Mouse (Mus musculus) G1E-ER4 (cell line): ENCODE results near the gene Cbx4. TPM values are rescaled to one million over a fixed set of nuclear protein-coding genes. Genes with fewer than 3 reads are reported as not detected.

Experiments used
- GATA1 ChIP-seq: IDR thresholded peaks from one replicate; pipeline ENCODE4 v1.8.0; 2012; ENCODE audit warnings: low read length, inconsistent platforms
- polyA plus RNA-seq: library from polyadenylated mRNA; stranded (reverse); fragments of >175 nt; gene quantifications from 2 replicates; pipeline ENCODE4 v1.2.3, GENCODE M21; 2012

Gene Cbx4
- polyA plus RNA-seq, 1 experiment, result not detected

- TF ChIP-seq GATA1, result no peak
Measured at GRCm38 (mm10) chr11:119091598-119091991, 5.6 kb upstream of the Cbx4 start.

DNA sequence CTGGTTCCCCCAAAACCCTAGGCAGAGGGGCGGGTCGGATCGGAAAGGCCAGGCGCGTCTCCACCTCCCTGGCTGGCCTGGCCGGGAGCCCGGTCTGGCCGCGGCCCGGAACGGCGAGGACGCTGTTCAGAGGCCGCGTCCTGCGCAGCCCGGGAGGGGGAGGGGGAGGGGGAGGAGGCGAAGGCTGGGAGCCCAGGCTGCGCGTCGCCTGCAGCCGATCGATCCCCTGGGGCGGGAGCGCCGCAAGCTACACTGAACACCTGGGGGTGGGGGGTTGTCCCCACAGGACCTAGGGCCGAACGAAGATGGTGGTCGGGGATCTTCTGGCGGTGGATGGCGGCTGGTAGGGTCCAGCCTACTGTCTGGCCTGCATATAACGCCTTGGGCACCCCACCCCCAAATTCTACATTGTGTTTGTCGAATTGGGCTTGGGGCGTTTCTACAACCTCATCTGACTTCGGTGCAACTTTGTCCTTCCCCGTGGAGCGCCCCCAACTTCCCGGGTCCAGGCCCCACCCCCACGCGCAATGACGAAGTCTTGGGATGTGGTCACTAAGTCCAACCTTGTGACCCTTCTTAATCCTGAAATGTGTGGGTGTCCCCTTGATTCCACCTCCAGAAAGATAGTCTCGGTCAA is 5.1 kb upstream of the Cbx4 start:
- TF ChIP-seq GATA1, result no peak

DNA sequence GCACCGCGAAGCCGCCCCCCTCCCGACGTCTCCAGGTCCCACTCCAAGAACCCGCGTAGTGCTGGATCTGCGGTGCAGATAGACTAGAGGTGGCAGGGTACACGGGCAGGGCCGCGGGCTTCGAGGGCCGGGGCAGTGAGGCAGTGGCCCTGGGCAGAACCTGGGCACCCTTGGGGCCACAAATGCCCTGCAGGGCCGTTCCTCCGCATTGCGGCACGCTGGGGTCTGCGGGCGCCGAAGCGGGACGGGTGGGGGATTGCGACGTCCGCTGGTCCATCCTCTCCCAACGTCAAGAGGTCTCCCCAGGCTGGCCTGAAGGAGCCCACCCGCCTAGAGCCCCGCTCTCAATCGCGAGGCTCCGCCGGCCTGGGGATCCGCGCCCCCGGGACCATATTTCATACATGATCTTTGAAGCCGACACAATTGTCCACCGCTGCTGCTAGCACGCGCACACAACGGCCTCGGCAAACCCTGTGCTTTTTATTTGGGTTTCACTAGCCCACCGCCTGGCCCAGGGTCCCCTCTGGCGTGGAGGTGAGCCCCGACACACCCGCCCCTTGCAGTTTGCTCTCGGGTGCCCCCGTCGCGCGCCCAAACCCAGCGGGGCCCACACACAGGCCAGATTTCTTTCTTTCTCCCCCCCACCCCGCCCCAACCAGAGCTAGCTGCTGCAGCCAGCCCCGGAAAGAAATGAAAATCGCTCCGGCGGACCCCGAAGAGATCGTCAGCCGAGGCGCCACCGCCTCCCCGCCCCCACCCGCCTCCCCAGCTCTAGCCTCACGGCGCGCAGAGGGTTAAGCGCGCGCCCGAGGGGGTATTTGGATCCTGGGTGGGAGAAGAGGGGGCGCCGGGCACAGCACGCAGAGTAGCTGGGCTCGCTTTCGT is 4.3 kb upstream of the Cbx4 start:
- TF ChIP-seq GATA1, result no peak

GRCm38 (mm10) chr11:119089235-119090075 is 3.4 kb upstream of the Cbx4 start:
- TF ChIP-seq GATA1, result no peak

DNA sequence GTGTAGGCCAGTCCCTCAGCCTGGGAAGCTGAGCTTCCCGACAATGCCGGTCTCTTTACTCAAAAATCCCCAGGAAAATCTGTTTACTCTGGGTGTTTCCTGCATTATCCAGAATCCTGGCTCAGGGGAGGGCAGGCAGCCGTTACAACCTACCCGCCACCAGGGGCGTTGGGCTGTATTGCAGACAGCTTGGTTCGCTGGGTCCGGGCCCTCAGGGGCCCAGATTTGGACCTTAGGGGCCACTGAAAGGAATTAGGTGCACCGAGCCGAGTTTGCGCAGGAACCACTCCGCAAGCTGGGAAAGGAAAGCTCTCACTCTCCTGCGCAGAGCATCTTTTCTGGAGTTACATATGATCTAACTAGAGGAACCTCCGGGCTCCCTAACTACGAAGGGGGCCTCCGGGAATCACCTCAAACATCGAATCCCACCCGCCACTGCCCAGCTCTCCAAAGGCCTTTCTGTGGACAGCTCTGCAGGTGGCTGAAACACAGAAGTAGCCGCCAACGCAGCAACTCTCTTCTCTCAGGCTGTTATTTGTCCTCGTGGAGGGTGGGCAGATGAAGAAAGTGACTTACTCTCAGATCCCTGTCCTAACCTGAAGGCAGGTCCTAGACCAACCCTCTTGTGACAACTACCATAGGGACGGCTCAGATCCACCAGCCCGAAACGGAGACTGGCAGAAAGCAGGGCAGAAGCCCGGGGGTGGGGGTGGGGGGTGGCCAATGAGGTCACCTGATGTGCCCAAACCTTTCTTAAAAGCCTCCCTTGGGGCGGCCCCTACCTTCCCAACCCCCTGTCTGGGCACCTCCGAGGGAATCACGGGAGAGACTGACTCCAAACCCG is 2.6 kb upstream of the Cbx4 start:
- no peak for TF ChIP-seq GATA1

- TF ChIP-seq GATA1, result no peak
Measured at GRCm38 (mm10) chr11:119087301-119088082, 1.5 kb upstream of the Cbx4 start.

DNA sequence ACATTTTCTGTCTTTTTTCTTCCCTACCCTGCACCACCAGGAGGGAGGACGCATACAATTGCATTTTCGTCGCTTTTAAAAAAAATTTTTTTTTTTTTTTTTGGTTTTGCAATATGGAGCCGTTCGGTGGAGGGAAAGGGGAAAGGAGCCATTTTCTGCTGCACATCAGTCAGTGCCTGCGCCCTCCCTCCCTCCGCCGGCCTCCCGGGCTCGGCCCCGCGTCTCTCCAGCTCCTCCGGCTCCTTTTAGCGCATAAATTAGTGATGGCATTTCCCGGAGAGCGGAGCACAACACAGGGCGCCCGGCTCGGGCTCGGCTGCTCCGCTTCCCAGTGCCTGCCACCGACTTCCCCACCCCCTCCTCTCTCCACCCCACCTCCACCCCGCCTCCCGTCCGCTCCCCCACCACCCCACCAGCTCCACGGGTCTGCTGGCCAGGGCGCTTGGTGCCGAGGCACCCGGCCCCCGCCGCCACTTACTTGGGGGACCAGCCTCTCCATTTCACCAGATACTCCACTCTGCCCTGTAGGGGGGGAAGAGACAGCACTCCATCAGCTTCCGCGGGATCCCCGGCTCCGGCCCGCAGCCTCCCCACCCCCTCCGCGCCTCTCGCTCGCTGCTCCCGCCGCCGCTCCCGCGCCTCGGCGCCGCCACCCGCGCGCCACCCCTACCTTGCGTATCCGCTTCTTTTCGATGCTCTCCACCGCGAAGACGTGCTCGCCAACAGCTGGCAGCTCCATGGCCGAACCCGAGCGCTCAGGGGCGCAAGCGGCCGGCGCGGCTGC is 550 bp downstream of the Cbx4 start:
- no peak for TF ChIP-seq GATA1

- TF ChIP-seq GATA1, result no peak
Measured at GRCm38 (mm10) chr11:119084446-119085278, 1.4 kb downstream of the Cbx4 start.

GRCm38 (mm10) chr11:119083724-119084445 is 2.1 kb downstream of the Cbx4 start:
- TF ChIP-seq GATA1, result no peak

- no peak for TF ChIP-seq GATA1
Measured at GRCm38 (mm10) chr11:119082638-119083599, 3.1 kb downstream of the Cbx4 start.
